Mouse (Mus musculus): Measurements from ENCODE around the gene Bnc2. TPM values are rescaled to one million over a fixed set of nuclear protein-coding genes. Genes with fewer than 3 reads are reported as not detected.

Gene Bnc2
- polyA plus RNA-seq, 1 experiment from 2014 or later: 3.4 TPM

DNA sequence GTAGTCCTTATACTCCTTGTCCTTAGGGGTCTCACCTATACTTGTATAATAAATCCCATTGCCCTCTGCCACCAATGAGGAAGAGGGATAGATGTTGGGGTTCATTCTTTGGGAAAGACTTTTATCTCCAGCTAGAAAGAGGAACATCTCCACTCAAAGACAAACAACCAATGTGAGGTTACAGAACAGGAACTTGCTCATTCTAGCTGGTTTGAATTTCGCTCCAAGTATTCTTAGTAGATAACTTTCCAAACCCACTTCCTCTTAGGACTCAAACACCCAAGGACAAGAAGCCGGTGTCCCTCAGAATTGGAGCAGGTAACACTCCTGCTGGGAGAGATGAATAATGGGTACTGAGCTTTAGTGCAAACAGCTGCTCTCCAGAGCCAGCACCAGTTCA, 315.1 kb downstream of the Bnc2 start:
- H3K4me1 ChIP-seq (replicated peaks; ENCODE audit: control insufficient read depth, insufficient read depth, low read length): no peaks in the 10 kb centered on the region; the same call in 1 of the 2 replicates
- no peak overlapping the region for H3K4me3 ChIP-seq (ENCODE audit: low read length)
- H3K9me3 ChIP-seq (ENCODE audit: control insufficient read depth, low read length): no peaks in the 10 kb centered on the region
- no peak overlapping the region for H3K27ac ChIP-seq (ENCODE audit: low read length)
- ATAC-seq (ENCODE audit: low read depth): no peak
- no peak overlapping the region for H3K4me2 ChIP-seq (ENCODE audit: low read depth, low read length)
- 76% methylated on average over 2 of the region's 2 CpGs for WGBS
- no peaks in the 10 kb centered on the region for H3K36me3 ChIP-seq (ENCODE audit: control insufficient read depth, insufficient read depth, low read length)
- H3K9ac ChIP-seq (ENCODE audit: low read length): no peak overlapping the region
- H3K27me3 ChIP-seq (ENCODE audit: control insufficient read depth, insufficient read depth, low read depth, low read length): no peaks in the 10 kb centered on the region

DNA sequence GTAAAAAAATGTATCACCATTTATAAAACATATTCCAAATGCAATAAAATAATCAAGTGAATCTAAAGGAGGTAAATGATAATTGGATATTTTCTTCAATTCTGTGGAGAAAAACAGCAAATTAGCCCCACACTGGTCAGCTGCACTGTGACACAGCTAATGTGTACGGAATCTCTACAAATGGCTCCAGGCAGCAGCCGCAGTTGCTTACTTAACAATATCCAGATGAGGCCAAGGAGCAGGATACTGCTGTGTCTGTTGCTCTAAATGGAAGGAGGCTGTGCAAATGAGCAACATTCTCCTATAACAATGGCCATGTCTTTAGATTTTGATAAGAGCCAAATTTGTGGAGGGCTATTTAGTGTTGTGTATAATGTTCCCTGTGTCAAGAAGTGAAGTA, 316.9 kb downstream of the Bnc2 start:
- no peaks in the 10 kb centered on the region; the same call in 1 of the 2 replicates for H3K4me1 ChIP-seq (replicated peaks; ENCODE audit: control insufficient read depth, insufficient read depth, low read length)
- H3K4me2 ChIP-seq (ENCODE audit: low read depth, low read length): no peak overlapping the region
- H3K4me3 ChIP-seq (ENCODE audit: low read length): no peak overlapping the region
- ATAC-seq (ENCODE audit: low read depth): no peak
- no peak overlapping the region for H3K9ac ChIP-seq (ENCODE audit: low read length)
- H3K27ac ChIP-seq (ENCODE audit: low read length): no peak overlapping the region
- no peaks in the 10 kb centered on the region for H3K9me3 ChIP-seq (ENCODE audit: control insufficient read depth, low read length)
- WGBS: 78% methylated on average over 2 of the region's 2 CpGs
- H3K36me3 ChIP-seq (ENCODE audit: control insufficient read depth, insufficient read depth, low read length): no peaks in the 10 kb centered on the region
- no peaks in the 10 kb centered on the region for H3K27me3 ChIP-seq (ENCODE audit: control insufficient read depth, insufficient read depth, low read depth, low read length)

DNA sequence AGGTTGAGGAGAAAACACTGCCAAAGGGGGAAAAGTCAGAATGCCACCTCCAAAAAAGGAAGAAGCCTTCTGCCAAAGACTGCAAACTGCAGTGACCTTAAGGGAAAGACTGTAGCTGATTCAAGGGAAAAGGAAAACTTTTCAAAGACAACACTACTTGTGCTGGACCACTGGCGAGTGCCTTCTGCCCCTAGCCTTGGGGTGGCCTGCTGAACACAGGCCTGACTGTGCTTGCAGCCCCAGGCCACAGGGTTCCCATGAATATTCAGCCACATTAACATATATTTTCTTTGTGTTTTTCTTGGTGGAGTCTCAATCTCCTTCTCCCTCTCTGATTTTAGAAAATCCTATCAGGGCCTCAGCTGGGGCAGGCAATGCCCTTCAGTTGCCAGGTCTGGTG, 317.7 kb downstream of the Bnc2 start:
- H3K4me2 ChIP-seq (ENCODE audit: low read depth, low read length): no peak overlapping the region
- H3K4me3 ChIP-seq (ENCODE audit: low read length): no peak overlapping the region
- WGBS: 84% methylated on average over 1 of the region's 1 CpGs
- no peaks in the 10 kb centered on the region for H3K36me3 ChIP-seq (ENCODE audit: control insufficient read depth, insufficient read depth, low read length)
- H3K4me1 ChIP-seq (replicated peaks; ENCODE audit: control insufficient read depth, insufficient read depth, low read length): no peaks in the 10 kb centered on the region; the same call in 1 of the 2 replicates
- no peak overlapping the region for H3K27ac ChIP-seq (ENCODE audit: low read length)
- ATAC-seq (ENCODE audit: low read depth): no peak
- no peaks in the 10 kb centered on the region for H3K9me3 ChIP-seq (ENCODE audit: control insufficient read depth, low read length)
- H3K27me3 ChIP-seq (ENCODE audit: control insufficient read depth, insufficient read depth, low read depth, low read length): no peaks in the 10 kb centered on the region
- no peak overlapping the region for H3K9ac ChIP-seq (ENCODE audit: low read length)

GRCm38 (mm10) chr4:84356468-84357153, 318.5 kb downstream of the Bnc2 start:
- no peak overlapping the region for H3K9ac ChIP-seq (ENCODE audit: low read length)
- no peak overlapping the region for H3K4me2 ChIP-seq (ENCODE audit: low read depth, low read length)
- ATAC-seq (ENCODE audit: low read depth): no peak
- H3K9me3 ChIP-seq (ENCODE audit: control insufficient read depth, low read length): no peaks in the 10 kb centered on the region
- H3K4me1 ChIP-seq (replicated peaks; ENCODE audit: control insufficient read depth, insufficient read depth, low read length): no peaks in the 10 kb centered on the region
- 43% methylated on average over 8 of the region's 8 CpGs for WGBS
- H3K36me3 ChIP-seq (ENCODE audit: control insufficient read depth, insufficient read depth, low read length): no peaks in the 10 kb centered on the region
- no peak overlapping the region for H3K4me3 ChIP-seq (ENCODE audit: low read length)
- H3K27ac ChIP-seq (ENCODE audit: low read length): no peak overlapping the region
- no peaks in the 10 kb centered on the region for H3K27me3 ChIP-seq (ENCODE audit: control insufficient read depth, insufficient read depth, low read depth, low read length)

- Histone ChIP-seq H3K36me3 (ENCODE audit: control insufficient read depth, insufficient read depth, low read length) (no peaks in the 10 kb centered on the region), H3K4me3 (ENCODE audit: low read length) (no peak overlapping the region), H3K9ac (ENCODE audit: low read length) (no peak overlapping the region), H3K27ac (ENCODE audit: low read length) (no peak overlapping the region), H3K4me2 (ENCODE audit: low read depth, low read length) (no peak overlapping the region), H3K27me3 (ENCODE audit: control insufficient read depth, insufficient read depth, low read depth, low read length) (no peaks in the 10 kb centered on the region), H3K4me1 (replicated peaks; ENCODE audit: control insufficient read depth, insufficient read depth, low read length) (peaks cover 10% of the 10 kb centered on the region), H3K9me3 (ENCODE audit: control insufficient read depth, low read length) (no peaks in the 10 kb centered on the region)
- no peak for ATAC-seq (ENCODE audit: low read depth)
- WGBS: 30% methylated on average over 2 of the region's 2 CpGs
Measured at GRCm38 (mm10) chr4:84352656-84353055, 322.4 kb downstream of the Bnc2 start.

DNA sequence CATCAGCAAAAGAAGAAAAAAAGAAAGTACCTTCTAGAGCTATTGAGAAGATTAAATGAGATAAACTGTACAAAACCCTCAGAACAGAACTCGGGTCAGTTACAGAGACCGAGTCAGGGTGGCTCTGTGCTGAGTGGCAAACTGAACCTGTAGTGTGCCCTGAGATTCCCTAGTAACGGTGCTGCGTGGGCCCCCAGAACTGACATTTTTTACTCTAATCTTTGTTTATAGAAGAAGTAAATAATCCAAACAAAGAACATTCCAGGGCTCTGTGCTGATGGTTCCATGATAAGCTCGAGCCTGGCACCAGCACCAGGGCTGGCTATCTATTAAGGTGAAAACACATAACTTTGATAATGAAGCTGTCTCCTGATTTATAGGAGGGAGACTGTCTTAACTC, 325.5 kb downstream of the Bnc2 start:
- no peaks in the 10 kb centered on the region for H3K27me3 ChIP-seq (ENCODE audit: control insufficient read depth, insufficient read depth, low read depth, low read length)
- no peak overlapping the region for H3K4me3 ChIP-seq (ENCODE audit: low read length)
- H3K36me3 ChIP-seq (ENCODE audit: control insufficient read depth, insufficient read depth, low read length): no peaks in the 10 kb centered on the region
- no peaks in the 10 kb centered on the region for H3K9me3 ChIP-seq (ENCODE audit: control insufficient read depth, low read length)
- 5% methylated on average over 5 of the region's 5 CpGs for WGBS
- H3K4me1 ChIP-seq (replicated peaks; ENCODE audit: control insufficient read depth, insufficient read depth, low read length): peaks cover 10% of the 10 kb centered on the region
- no peak overlapping the region for H3K9ac ChIP-seq (ENCODE audit: low read length)
- H3K27ac ChIP-seq (ENCODE audit: low read length): no peak overlapping the region
- no peak overlapping the region for H3K4me2 ChIP-seq (ENCODE audit: low read depth, low read length)
- ATAC-seq (ENCODE audit: low read depth): no peak

- H3K27ac ChIP-seq (ENCODE audit: low read length): no peak overlapping the region
- H3K4me3 ChIP-seq (ENCODE audit: low read length): no peak overlapping the region
- no peak overlapping the region for H3K4me2 ChIP-seq (ENCODE audit: low read depth, low read length)
- no peaks in the 10 kb centered on the region for H3K36me3 ChIP-seq (ENCODE audit: control insufficient read depth, insufficient read depth, low read length)
- H3K9ac ChIP-seq (ENCODE audit: low read length): no peak overlapping the region
- H3K9me3 ChIP-seq (ENCODE audit: control insufficient read depth, low read length): no peaks in the 10 kb centered on the region
- H3K27me3 ChIP-seq (ENCODE audit: control insufficient read depth, insufficient read depth, low read depth, low read length): no peaks in the 10 kb centered on the region
- no peaks in the 10 kb centered on the region for H3K4me1 ChIP-seq (replicated peaks; ENCODE audit: control insufficient read depth, insufficient read depth, low read length)
- WGBS: 60% methylated on average over 4 of the region's 4 CpGs
- no peak for ATAC-seq (ENCODE audit: low read depth)
Measured at GRCm38 (mm10) chr4:84339172-84339571, 335.9 kb downstream of the Bnc2 start.

DNA sequence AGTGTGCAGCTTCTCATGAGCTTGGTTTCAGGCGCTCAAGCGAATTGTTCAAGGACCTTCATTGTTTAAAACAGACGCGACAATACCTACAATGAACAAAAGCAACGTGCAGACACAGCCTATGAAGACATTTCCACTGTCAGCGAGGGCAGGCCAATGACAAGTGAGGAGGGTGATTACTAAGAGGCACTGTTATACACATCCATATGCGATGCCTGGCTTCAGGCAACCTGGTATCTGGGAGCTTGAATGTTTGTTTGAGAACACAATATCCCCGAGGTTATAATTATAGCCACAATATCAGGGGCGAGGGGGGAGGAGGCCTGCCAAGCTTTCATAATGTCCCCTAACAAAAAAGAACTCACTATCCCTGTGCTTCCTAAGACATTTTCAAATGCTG, 343.1 kb downstream of the Bnc2 start:
- no peak for ATAC-seq (ENCODE audit: low read depth)

DNA sequence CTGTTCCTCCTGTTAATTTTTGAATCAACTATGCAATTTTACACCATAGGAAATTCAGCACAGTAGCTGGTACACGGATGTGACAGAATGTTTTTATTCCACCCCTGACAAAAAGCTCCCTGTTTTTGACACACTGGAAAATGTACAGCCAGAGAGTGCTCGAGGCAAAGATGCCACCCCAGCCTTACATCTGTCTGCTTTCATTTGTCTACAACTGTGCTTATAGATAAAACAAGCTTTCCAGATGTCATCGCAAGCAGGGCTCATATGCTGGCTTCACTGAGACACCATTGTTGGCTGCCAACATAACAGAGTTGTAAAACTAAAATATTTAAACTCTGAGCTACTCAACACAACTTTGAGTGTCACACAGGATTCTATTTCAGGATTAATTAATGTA, 343.6 kb downstream of the Bnc2 start:
- H3K36me3 ChIP-seq (ENCODE audit: control insufficient read depth, insufficient read depth, low read length): no peaks in the 10 kb centered on the region
- no peak overlapping the region for H3K4me2 ChIP-seq (ENCODE audit: low read depth, low read length)
- no peak for ATAC-seq (ENCODE audit: low read depth)
- H3K9ac ChIP-seq (ENCODE audit: low read length): no peak overlapping the region
- no peaks in the 10 kb centered on the region for H3K27me3 ChIP-seq (ENCODE audit: control insufficient read depth, insufficient read depth, low read depth, low read length)
- no peaks in the 10 kb centered on the region for H3K4me1 ChIP-seq (replicated peaks; ENCODE audit: control insufficient read depth, insufficient read depth, low read length)
- 48% methylated on average over 3 of the region's 3 CpGs for WGBS
- H3K9me3 ChIP-seq (ENCODE audit: control insufficient read depth, low read length): no peaks in the 10 kb centered on the region
- H3K27ac ChIP-seq (ENCODE audit: low read length): no peak overlapping the region
- no peak overlapping the region for H3K4me3 ChIP-seq (ENCODE audit: low read length)

More for the DNA sequence above, 343.1 kb downstream of the Bnc2 start:
- no peak overlapping the region for H3K4me2 ChIP-seq (ENCODE audit: low read depth, low read length)
- no peak overlapping the region for H3K27ac ChIP-seq (ENCODE audit: low read length)
- H3K36me3 ChIP-seq (ENCODE audit: control insufficient read depth, insufficient read depth, low read length): no peaks in the 10 kb centered on the region
- H3K9me3 ChIP-seq (ENCODE audit: control insufficient read depth, low read length): no peaks in the 10 kb centered on the region
- no peak overlapping the region for H3K4me3 ChIP-seq (ENCODE audit: low read length)
- H3K27me3 ChIP-seq (ENCODE audit: control insufficient read depth, insufficient read depth, low read depth, low read length): no peaks in the 10 kb centered on the region
- no peak overlapping the region for H3K9ac ChIP-seq (ENCODE audit: low read length)
- WGBS: 65% methylated on average over 9 of the region's 9 CpGs
- no peaks in the 10 kb centered on the region for H3K4me1 ChIP-seq (replicated peaks; ENCODE audit: control insufficient read depth, insufficient read depth, low read length)

- Histone ChIP-seq H3K4me2 (ENCODE audit: low read depth, low read length) (no peak overlapping the region), H3K4me1 (replicated peaks; ENCODE audit: control insufficient read depth, insufficient read depth, low read length) (no peaks in the 10 kb centered on the region), H3K36me3 (ENCODE audit: control insufficient read depth, insufficient read depth, low read length) (no peaks in the 10 kb centered on the region), H3K27ac (ENCODE audit: low read length) (no peak overlapping the region), H3K9ac (ENCODE audit: low read length) (no peak overlapping the region), H3K9me3 (ENCODE audit: control insufficient read depth, low read length) (no peaks in the 10 kb centered on the region), H3K27me3 (ENCODE audit: control insufficient read depth, insufficient read depth, low read depth, low read length) (no peaks in the 10 kb centered on the region), H3K4me3 (ENCODE audit: low read length) (no peak overlapping the region)
- no peak for ATAC-seq (ENCODE audit: low read depth)
- WGBS: 91% methylated on average over 4 of the region's 4 CpGs
Measured at GRCm38 (mm10) chr4:84330509-84330908, 344.6 kb downstream of the Bnc2 start.
